Mouse (Mus musculus): ENCODE results near the gene Plekha7. TPM values are rescaled to one million over a fixed set of nuclear protein-coding genes. Genes with fewer than 3 reads are reported as not detected.

The Plekha7 gene
- polyA plus RNA-seq, 1 experiment from 2014 or later, result 17.4 TPM

GRCm38 (mm10) chr7:116286611-116287355 is 21.4 kb downstream of the Plekha7 start:
- Histone ChIP-seq H3K36me3 (no peaks in the 10 kb centered on the region), H3K4me2 (no peak overlapping the region), H3K4me1 (peaks cover 47% of the 10 kb centered on the region), H3K9me3 (no peaks in the 10 kb centered on the region), H3K27ac (peak overlapping the region; percentile 81), H3K4me3 (replicated peaks) (no peak overlapping the region), H3K9ac (no peak overlapping the region), H3K27me3 (replicated peaks) (no peaks in the 10 kb centered on the region)
- ATAC-seq (ENCODE audit: insufficient read depth, low FRiP score, low read depth), result peak; percentile 73
- WGBS, result 16% methylated on average over 11 of the region's 11 CpGs

DNA sequence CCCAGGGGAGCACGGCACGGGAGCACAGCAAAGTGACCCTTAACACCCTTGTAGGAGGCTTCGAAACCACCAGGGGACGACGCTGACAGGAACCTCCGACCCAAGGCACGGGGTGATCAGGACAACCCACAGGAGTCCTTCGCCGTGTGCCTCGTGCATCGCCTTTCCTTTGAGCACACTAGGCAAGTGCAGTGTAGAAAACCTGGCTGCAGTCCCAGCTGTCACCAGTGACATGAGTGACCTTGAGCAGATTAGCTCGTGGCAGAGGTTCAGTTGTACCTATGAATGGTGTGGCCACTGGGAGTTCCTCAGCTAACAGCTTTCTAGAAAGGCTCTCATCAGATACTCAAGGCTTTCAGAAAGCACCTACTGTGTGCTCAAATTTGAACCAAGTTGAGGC is 22.0 kb downstream of the Plekha7 start:
- Histone ChIP-seq H3K9ac (no peak overlapping the region), H3K27me3 (replicated peaks) (no peaks in the 10 kb centered on the region), H3K4me2 (no peak overlapping the region), H3K9me3 (no peaks in the 10 kb centered on the region), H3K4me3 (replicated peaks) (no peak overlapping the region), H3K36me3 (no peaks in the 10 kb centered on the region), H3K27ac (peak overlapping the region; percentile 81), H3K4me1 (peaks cover 47% of the 10 kb centered on the region)
- WGBS, result 55% methylated on average over 12 of the region's 12 CpGs
- ATAC-seq (ENCODE audit: insufficient read depth, low FRiP score, low read depth), result peak; percentile 70

DNA sequence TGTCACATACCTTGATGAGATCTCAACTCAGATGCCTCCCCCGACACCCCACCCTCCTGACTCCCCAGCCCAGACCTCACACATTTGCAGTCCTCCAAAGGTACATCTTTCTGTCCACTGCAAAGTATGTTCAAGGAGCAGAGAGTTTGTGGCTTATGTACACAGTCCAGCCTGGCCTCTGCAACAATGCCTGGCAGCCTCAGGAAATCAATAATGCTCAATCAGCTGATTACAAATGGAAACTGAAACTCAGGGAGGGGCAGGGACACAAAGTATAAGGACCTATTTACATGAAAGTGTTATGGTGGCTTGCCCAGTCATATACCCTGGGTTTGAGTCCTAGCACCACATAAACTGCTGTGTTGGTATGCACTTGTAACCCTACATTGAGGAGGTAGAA is 23.0 kb downstream of the Plekha7 start:
- Histone ChIP-seq H3K27ac (no peak overlapping the region; the same call in 1 of the 2 replicates), H3K4me1 (peaks cover 47% of the 10 kb centered on the region), H3K9ac (no peak overlapping the region), H3K4me2 (no peak overlapping the region), H3K4me3 (replicated peaks) (no peak overlapping the region), H3K36me3 (no peaks in the 10 kb centered on the region), H3K27me3 (replicated peaks) (no peaks in the 10 kb centered on the region), H3K9me3 (no peaks in the 10 kb centered on the region)
- ATAC-seq (ENCODE audit: insufficient read depth, low FRiP score, low read depth), result no peak
- 55% methylated on average over 1 of the region's 1 CpGs for WGBS

GRCm38 (mm10) chr7:116282755-116283154 is 25.4 kb downstream of the Plekha7 start:
- ATAC-seq (ENCODE audit: insufficient read depth, low FRiP score, low read depth), result no peak
- no peaks in the 10 kb centered on the region for H3K27me3 ChIP-seq (replicated peaks)
- WGBS, result 39% methylated on average over 11 of the region's 11 CpGs
- H3K4me1 ChIP-seq, result peaks cover 32% of the 10 kb centered on the region
- no peak overlapping the region for H3K9ac ChIP-seq
- H3K9me3 ChIP-seq, result no peaks in the 10 kb centered on the region
- H3K4me3 ChIP-seq (replicated peaks), result no peak overlapping the region
- H3K27ac ChIP-seq, result no peak overlapping the region
- H3K36me3 ChIP-seq, result no peaks in the 10 kb centered on the region
- no peak overlapping the region for H3K4me2 ChIP-seq

GRCm38 (mm10) chr7:116280126-116280525 is 28.1 kb downstream of the Plekha7 start:
- ATAC-seq (ENCODE audit: insufficient read depth, low FRiP score, low read depth), result no peak
- Histone ChIP-seq H3K36me3 (no peaks in the 10 kb centered on the region), H3K27ac (no peak overlapping the region), H3K9ac (no peak overlapping the region), H3K4me1 (peaks cover 15% of the 10 kb centered on the region), H3K9me3 (no peaks in the 10 kb centered on the region), H3K4me2 (no peak overlapping the region), H3K27me3 (replicated peaks) (no peaks in the 10 kb centered on the region), H3K4me3 (replicated peaks) (no peak overlapping the region)
- WGBS, result 59% methylated on average over 5 of the region's 5 CpGs

DNA sequence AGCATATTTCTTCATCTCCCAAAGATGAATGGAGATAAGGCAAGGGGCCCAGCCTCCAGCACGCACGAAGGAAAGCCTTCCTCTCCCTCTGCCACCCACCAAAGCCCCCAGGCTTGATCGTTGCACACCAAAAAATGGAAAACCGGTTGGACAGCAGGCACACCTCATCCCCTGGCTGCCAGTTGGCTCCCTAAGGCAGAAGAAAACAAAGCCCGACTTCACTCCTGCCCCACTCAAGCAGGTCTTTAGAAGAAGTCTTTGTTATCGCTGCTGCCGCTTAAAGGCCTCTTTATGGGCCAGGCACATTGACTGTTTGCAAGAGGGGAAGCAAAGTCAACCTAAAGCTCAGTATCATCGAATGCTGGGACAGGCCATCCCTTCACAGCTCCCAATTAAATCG is 29.9 kb downstream of the Plekha7 start:
- Histone ChIP-seq H3K4me3 (replicated peaks) (no peak overlapping the region), H3K4me1 (peaks cover 10% of the 10 kb centered on the region; the same call in 1 of the 2 replicates), H3K9ac (no peak overlapping the region), H3K4me2 (no peak overlapping the region), H3K27me3 (replicated peaks) (no peaks in the 10 kb centered on the region), H3K9me3 (no peaks in the 10 kb centered on the region), H3K27ac (peak overlapping the region; percentile 49; the same call in 1 of the 2 replicates), H3K36me3 (no peaks in the 10 kb centered on the region)
- WGBS, result 57% methylated on average over 9 of the region's 9 CpGs
- peak; percentile 4; the same call in 1 of the 2 replicates for ATAC-seq (ENCODE audit: insufficient read depth, low FRiP score, low read depth)

DNA sequence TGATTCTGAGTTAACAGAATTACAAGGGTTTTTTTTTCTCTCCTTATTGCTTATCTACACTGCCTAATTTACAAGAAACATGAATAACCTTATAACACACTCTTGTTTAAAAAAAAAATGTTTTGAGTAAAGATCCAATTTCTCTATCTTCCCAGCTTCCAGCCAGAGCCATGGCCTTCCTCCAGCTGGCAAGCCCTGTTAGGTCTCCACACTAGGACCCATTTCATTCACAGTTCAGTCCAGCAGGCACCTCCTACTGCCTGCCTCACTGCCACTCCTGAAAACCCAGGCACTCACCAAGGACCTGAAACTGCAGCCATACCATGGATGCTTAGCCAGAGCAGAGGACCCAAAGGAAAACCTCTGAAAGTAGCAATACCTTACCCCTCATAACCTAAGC is 31.9 kb downstream of the Plekha7 start:
- Histone ChIP-seq H3K27ac (no peak overlapping the region), H3K4me1 (0 out of 2 replicates have a peak, but pooled peaks cover 3% of the 10 kb centered on the region), H3K4me3 (replicated peaks) (no peak overlapping the region), H3K9me3 (no peaks in the 10 kb centered on the region), H3K9ac (no peak overlapping the region), H3K4me2 (no peak overlapping the region), H3K36me3 (no peaks in the 10 kb centered on the region), H3K27me3 (replicated peaks) (no peaks in the 10 kb centered on the region)
- ATAC-seq (ENCODE audit: insufficient read depth, low FRiP score, low read depth), result no peak

DNA sequence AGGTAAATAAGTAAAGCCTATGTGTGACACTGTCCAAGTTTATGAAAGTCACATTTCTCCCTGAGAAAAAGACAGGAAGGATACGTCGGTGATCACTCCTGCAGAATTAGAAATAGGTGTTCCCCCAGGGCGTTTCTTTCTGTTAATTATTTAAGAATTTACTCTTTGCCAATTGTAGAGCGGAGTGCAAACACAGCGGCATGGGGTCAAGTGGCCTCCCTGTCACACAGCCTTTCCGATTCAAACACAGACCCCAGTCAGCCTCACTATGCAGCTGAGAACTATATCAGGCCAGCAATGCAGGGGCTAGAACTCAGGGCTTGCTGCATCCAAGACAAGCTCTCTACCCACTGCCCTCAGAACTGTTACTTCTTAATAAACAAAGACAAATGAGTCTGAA is 35.1 kb downstream of the Plekha7 start:
- H3K27ac ChIP-seq, result no peak overlapping the region
- no peaks in the 10 kb centered on the region for H3K9me3 ChIP-seq
- H3K27me3 ChIP-seq (replicated peaks), result no peaks in the 10 kb centered on the region
- no peak overlapping the region for H3K4me2 ChIP-seq
- ATAC-seq (ENCODE audit: insufficient read depth, low FRiP score, low read depth), result no peak
- H3K9ac ChIP-seq, result no peak overlapping the region
- no peak overlapping the region for H3K4me3 ChIP-seq (replicated peaks)
- WGBS, result 74% methylated on average over 6 of the region's 6 CpGs
- H3K4me1 ChIP-seq, result peaks cover 7% of the 10 kb centered on the region; the same call in 1 of the 2 replicates
- no peaks in the 10 kb centered on the region for H3K36me3 ChIP-seq

DNA sequence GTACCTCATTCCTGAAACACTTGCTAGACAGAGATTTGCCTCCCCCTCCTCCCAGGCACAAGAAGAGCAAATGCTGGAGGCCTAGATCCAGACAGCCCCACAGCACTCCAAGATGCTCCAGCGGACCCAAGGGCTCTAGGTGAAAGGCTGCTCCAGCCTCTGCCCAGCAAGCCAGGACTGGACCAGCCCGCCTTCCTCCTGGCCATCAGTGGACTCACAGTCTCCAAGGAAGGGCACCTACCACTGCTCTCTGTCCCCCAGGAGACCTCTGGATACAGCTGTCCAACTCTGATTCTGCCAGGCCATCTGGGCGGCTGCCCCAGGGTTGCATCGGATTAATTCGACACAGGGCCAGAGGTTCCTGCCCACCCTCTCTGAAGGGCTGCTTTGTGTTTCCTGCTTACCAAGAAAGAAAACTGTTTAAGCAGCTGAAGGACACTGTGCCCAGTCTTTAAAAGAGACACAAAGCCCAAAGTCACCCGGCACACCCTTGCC is 38.6 kb downstream of the Plekha7 start:
- Histone ChIP-seq H3K4me3 (replicated peaks) (no peak overlapping the region), H3K9me3 (no peaks in the 10 kb centered on the region), H3K9ac (no peak overlapping the region), H3K36me3 (no peaks in the 10 kb centered on the region), H3K27ac (no peak overlapping the region), H3K4me1 (peaks cover 8% of the 10 kb centered on the region; the same call in 1 of the 2 replicates), H3K4me2 (no peak overlapping the region), H3K27me3 (replicated peaks) (no peaks in the 10 kb centered on the region)
- no peak; the same call in 1 of the 2 replicates for ATAC-seq (ENCODE audit: insufficient read depth, low FRiP score, low read depth)
- 75% methylated on average over 6 of the region's 6 CpGs for WGBS

DNA sequence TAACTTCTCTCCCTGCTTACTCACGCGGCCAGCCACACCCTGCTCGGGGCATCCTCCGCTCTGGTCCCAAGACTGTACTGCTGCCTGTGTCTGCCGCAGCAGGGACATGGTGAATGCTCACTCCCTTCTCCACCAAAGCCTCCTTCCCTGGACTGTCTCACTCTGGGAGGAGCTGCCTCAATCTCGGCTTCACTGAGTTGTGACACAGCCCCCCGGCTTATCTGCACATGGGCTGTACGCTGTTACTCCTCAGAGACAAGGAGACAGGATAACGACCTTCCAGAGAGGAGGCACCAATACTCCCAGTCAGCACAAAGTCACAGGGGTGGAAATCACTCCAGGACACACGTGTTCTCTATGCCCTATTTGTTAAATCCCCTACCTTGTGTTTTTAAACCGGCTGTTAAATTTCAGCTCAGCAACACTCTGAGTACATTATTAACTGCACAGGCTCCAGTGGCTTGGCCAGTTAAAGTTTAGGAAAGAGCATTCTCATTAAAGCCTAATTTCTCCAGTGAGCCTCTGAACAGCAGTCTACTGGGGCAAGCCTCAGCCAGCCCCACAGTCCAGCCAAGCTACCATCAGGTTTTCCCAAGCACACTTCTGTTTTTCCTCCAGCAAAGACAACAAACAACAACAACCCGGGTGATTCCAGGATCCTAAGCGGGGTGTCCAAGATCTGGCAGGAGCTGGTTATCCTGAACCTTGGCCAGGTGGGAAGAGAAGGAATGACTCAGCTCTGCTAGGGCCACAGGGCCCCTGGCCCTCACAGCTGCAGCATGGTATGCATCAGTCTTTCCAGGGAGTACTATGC is 39.9 kb downstream of the Plekha7 start:
- Histone ChIP-seq H3K9ac (no peak overlapping the region), H3K9me3 (no peaks in the 10 kb centered on the region), H3K4me2 (no peak overlapping the region), H3K4me3 (replicated peaks) (no peak overlapping the region), H3K4me1 (peaks cover 15% of the 10 kb centered on the region; the same call in 1 of the 2 replicates), H3K36me3 (no peaks in the 10 kb centered on the region), H3K27ac (no peak overlapping the region), H3K27me3 (replicated peaks) (no peaks in the 10 kb centered on the region)
- peak; percentile 48; the same call in 1 of the 2 replicates for ATAC-seq (ENCODE audit: insufficient read depth, low FRiP score, low read depth)
- 43% methylated on average over 13 of the region's 13 CpGs for WGBS

DNA sequence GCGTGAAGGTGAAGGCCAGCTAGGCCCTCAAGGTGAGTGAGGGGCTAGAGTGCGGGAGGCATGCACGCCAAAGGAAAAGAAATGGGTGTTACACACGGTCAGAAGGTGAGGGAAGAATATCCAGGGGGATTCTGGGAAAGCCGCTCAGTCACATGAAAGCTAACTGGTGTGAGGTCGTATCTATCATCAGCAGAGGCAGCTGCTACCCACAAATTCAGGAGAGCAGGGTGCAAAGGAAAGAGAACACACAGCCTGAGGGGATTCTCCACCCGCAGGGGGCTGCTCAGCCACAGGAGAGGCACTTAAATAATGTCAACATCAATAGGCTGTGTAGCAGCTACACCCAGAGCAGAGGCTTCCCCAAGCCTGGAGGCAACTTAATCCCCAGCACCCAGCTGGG is 44.9 kb downstream of the Plekha7 start:
- Histone ChIP-seq H3K27me3 (replicated peaks) (no peaks in the 10 kb centered on the region), H3K4me1 (peaks cover 17% of the 10 kb centered on the region; the same call in 1 of the 2 replicates), H3K36me3 (no peaks in the 10 kb centered on the region), H3K9ac (no peak overlapping the region), H3K4me3 (replicated peaks) (no peak overlapping the region), H3K27ac (no peak overlapping the region), H3K4me2 (no peak overlapping the region), H3K9me3 (no peaks in the 10 kb centered on the region)
- ATAC-seq (ENCODE audit: insufficient read depth, low FRiP score, low read depth), result no peak
- WGBS, result 64% methylated on average over 7 of the region's 7 CpGs

GRCm38 (mm10) chr7:116262508-116262907 is 45.7 kb downstream of the Plekha7 start:
- Histone ChIP-seq H3K4me2 (no peak overlapping the region), H3K36me3 (no peaks in the 10 kb centered on the region), H3K27me3 (replicated peaks) (no peaks in the 10 kb centered on the region), H3K4me3 (replicated peaks) (no peak overlapping the region), H3K9me3 (no peaks in the 10 kb centered on the region), H3K4me1 (peaks cover 13% of the 10 kb centered on the region; the same call in 1 of the 2 replicates), H3K9ac (no peak overlapping the region), H3K27ac (no peak overlapping the region)
- ATAC-seq (ENCODE audit: insufficient read depth, low FRiP score, low read depth), result no peak
- 49% methylated on average over 2 of the region's 2 CpGs for WGBS

Measured in stomach, embryonic 15.5 days (tissue).